Mouse (Mus musculus) urinary bladder, adult 2 months (tissue): ENCODE results near the gene Cnnm2. TPM values are rescaled to one million over a fixed set of nuclear protein-coding genes. Genes with fewer than 3 reads are reported as not detected.

Source experiments
- DNase-seq: peaks from one replicate; pipeline ENCODE4 v3.0.0; 2022; ENCODE audit warnings: low spot score
- polyA plus RNA-seq: library from polyadenylated mRNA; depleted of rRNA; stranded (reverse); fragments of >200 nt; gene quantifications from 2 replicates; pipeline ENCODE4 v1.2.3, GENCODE M21; 2012

Gene Cnnm2
- polyA plus RNA-seq, 1 experiment: 11.9 TPM

DNA sequence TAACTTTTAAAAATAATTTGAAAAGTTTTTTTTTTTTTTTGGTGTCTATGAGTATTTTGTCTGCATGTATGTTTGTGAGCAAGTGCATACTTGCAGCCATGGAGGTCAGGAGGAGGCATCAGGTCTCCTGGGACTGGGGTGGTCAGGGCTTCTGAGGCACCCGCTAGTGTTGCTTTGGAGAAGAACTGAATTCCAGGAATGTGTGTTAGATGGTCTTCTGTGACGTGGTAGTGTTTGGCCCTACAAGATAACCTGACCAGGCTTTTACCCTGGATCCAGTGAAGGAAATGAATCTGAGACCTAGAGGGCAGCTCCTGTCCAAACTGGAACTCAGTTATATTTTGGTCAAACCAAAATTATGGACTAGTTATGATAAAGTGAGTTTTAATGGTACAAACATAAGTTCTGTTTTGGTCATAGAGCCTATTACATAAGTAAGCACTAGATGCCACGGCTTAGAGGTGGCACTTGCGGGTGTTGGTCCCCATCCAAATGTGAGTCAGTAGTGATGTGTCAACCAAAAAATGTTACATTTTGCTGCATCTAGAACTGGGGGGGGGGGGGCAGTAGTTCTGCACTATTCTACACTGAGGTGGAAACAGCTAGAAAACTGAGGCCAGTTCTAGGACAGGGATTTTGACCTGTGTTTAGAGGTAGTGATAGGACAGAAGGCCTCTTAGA is 38.6 kb downstream of the Cnnm2 start:
- no peak for DNase-seq

DNA sequence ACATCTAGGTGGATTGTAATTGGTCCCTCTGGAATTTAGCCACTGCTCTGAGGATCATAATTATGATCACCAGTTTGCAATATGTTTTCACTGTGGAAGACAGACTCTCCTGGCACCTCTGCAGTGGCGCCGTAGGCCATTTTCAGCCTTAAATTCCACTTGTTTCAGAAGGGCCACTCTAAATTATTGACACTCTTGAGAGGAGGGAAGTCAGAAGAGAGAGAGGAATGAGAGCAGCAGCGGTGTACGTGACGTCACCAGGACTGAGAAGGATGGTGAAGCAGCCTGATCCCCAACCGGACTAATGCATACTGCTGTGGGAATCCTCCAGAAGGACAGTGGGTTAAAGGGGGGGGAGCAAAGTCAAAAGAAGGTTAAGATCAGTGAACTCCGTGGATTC is 40.1 kb downstream of the Cnnm2 start:
- DNase-seq: no peak

DNA sequence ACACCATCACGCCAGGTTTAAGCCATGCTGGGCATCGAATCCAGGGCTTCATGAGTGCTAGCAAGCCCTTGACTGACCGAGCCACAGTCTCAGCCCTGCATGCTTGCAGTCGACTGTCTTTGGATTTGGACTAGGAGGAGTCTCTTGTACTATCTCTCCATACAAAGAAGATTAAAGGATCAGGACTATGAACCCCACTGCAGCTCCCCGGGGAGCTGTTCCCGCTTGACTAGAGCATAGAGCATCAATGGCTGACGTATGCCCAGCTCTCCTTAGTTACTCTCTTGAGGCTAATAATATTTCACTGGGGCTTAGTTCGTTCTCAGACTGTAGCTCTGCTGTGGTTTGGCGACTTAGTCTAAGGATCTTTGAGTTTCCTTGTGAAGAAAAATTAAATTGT is 40.9 kb downstream of the Cnnm2 start:
- no peak for DNase-seq

DNA sequence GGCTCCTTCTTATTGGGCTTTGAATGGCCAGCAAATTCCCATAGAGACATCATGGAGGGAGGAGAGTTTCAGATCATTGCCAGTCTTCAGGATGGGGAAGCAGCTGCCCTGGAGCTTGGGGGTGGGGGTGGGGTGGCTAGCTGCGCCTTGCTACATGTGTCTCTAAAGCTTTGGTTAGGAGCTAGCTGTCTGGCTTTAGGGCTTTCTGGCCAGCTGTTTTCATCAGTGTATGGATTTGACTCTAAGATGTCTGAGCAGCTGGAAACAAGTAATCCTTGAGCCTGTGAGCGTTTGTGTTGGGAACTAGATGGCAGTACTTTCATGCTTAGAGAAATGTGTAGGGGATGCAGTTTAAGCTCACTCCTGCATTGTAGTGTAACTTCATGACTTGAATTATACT is 42.3 kb downstream of the Cnnm2 start:
- no peak for DNase-seq

DNA sequence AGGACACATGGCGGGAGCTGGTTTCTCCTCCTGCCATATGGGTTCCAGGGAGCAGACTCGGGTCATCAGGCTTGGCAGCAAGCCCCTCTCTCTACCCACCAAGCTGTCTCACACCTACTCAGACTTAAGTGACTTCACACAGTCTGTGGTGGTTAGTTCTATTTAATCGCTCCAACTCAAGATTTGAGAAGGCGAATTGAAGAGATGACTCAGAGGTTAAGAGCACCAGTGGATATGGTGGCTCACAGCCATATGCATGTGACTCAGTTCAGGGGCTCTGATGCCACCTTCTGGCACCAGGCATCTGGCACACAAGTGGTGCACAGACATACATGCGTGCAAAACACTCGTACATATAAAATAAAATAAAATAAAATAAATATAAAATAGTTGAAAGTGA is 43.4 kb downstream of the Cnnm2 start:
- no peak for DNase-seq

DNA sequence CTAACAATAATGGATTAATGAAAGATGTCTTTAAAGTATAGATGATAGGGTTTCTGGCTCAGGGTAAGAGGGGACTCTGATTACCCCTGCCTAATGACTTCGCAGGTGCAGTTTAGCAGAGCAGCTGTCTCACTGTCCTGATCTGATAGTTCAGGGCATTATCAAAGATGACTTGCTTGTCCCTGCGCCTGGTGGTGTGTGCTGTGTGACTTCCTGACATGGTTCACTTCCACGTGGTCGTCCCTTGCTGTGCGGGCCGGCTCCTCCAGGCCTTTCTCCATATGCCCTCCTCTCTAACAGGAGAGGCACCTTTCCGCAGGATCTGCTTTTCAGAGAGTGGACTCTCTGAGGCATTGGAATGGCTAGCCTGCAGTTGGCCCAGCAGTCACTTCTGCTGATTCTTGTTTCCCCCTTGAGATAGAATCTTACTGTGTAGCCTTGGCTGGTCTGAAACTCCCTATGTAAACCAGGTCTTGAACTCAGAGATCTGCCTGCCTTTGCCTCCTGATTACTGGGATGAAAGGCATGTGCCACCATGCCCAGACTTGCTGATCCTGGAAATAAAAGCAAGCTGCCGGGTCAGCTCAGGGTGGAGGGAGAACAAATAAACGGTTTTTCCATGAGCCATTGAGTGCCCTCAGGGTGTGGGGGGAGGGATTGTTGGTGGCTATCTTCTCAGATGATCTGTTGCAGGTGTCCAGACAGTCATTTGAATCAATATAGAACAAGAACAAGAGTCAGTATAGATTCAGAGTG is 44.7 kb downstream of the Cnnm2 start:
- DNase-seq: no peak

DNA sequence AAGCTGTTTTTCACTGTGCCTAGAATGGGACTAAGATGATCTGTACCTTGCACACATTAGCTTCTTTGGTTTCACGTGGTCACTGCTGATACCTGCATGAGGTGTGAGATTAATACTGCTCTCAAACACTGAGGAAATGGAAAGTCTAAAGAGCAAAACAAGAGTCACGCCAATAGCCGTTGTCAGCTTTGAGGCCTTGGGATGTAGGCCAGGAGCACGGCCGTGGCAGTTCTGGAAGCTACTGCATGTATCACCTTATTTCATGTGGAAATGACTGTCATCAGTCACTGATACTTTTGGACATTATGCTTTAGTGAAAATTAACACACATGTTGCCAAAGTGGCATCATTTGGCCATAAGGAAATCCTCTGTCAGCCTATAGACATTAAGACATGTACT is 46.9 kb downstream of the Cnnm2 start:
- no peak for DNase-seq

DNA sequence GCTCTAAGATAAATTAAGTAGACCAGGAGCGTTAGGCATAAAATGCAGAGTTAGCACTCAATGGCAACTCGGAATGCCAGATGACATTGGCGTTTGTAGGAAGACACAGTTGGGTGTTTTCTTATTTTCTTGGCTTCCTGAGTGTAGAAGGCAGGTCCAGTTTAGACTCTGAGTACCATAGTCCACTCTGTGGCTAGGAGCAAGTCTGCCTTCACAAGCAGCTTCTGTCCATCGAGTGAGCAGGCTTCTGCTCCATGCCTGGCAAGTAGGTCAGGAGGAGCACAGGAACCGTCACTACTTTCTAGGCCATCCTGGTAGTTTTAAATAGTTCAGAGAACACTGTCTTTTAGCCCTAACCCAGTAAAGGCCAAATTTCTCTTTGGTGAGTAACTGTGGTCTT is 47.6 kb downstream of the Cnnm2 start:
- DNase-seq: no peak

DNA sequence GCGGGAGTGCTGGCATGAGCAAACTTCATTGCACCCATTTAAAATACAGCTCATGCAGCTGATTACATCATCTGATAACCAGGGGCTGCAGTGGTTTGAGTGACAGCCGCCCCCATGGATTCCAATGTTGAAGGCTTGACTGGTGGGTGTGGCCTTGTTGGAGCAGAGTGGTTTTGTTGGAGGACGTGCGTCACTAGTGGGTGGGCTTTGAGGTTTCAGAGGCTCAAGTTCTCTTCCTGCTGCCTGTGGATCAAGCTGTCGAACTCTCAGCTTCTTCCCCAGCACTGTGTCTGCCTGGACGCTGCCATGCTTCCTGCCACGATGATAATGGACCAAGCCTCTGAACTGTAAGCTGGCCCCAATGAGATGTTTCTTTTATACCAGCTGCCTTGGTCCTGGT is 57.9 kb downstream of the Cnnm2 start:
- no peak for DNase-seq

DNA sequence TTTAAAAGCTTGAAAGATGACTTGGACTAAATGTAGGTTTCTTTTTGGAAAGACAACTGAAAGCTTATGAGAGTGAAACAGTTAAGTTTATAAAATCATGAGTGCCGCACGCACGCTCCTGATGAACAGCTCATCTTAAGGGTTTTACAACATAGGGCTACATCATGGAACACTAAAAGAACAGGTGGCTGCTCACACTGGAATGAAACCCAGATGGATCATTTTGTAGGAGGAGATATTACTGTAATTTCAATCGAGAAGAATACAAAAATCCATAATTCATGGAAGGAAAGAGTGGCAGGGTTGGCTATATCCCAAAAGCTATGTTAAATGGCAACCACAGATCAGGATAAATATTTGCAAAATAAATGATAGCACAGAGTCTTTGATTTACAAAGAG is 61.1 kb downstream of the Cnnm2 start:
- DNase-seq: no peak

DNA sequence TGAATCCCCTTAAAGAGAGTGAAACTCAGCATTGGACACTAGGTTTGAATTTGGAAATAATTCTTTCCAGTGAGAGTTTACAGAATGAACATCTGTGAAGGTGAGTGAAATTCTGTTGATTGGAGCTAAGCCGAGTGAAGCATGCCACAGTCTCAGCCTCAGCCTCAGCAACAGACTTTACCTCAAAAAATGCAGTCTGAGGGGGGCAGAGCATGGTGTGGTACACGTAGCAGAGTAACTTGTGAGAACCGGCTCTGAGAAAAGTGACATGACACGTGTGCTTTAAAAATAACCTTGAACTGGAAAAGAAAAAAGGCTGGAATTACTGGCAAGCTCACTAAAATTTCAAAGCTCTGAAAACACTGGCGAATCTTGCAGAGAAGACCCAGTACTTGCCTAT is 62.4 kb downstream of the Cnnm2 start:
- DNase-seq: no peak

DNA sequence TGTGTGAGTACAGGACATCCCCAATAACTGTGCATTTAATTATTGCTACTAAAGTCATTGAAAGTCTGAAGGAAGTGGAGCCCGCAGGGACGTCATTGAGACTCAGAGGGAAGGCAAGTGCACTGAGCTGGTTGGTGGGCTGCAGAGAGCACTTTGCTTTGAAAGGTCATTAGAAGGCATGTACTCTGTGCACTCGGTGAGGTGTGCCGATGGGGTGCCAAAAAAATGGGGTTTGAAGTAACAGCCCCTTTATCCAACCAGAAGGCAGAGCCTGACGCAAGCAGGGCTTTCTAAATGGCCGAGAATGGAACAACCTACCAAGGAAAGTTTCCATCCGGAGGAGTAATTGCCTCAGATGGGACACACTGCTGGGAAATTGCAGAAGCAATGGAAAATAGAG is 63.5 kb downstream of the Cnnm2 start:
- DNase-seq: no peak

DNA sequence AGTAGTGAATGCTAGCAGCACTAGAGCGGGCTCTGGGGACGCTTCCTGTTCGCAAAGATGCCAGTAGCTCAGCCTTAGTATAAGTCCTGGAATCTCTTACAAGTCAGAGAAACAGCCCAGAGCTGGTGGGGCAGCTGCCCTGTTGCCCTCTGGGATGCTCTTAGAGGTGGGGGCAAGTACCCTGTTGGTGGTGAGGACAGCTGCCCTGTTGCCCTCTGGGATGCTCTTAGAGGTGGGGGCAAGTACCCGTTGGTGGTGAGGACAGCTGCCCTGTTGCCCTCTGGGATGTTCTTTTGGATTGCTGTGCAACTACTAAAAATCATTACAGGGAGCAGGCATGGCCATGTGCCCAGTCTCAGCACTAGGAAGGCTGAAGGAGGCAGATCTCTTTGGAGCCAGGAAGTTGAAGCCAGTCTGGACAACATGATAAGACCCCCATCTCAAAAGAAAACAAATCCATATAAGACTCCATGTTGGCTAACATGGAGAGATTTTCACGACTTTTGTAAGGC is 66.3 kb downstream of the Cnnm2 start:
- no peak for DNase-seq

DNA sequence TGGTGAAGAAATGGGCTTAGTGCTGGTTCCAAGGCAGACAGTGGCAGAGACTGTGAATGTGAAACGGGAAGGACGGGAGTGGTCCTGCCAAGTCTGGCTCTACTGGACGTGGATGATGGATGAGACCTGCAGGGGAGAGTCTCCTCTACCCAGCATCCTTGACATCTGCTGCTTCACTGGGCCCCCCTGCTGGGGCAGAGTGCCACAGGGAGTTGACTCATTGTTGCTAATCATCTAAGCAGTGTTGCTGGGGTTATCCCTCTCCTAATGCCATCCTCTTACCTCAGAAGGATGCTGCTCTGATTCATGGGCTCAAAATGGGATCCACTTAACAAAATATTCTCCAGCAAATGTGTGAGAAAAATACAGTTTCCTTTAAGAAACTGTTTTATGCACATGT is 67.6 kb downstream of the Cnnm2 start:
- DNase-seq: no peak

DNA sequence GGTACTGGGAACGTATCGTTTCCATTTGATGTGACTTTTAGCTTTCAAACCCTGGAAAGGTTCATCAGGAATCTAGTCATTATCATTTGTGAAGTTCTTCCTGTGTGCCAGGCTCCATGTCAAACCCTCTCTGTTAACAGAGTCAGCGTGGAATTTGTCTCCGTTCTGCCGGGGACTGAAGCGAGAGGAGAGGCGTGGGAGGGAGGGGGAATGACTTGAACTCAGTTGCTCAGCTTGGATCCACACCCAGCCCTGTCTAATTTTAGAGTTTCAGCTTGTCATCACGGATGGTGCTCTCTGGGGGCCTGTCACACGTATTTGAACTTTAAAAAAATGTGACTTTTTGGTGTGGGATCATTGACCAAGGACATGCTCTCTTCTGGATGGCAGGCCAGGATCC is 70.0 kb downstream of the Cnnm2 start:
- no peak for DNase-seq

DNA sequence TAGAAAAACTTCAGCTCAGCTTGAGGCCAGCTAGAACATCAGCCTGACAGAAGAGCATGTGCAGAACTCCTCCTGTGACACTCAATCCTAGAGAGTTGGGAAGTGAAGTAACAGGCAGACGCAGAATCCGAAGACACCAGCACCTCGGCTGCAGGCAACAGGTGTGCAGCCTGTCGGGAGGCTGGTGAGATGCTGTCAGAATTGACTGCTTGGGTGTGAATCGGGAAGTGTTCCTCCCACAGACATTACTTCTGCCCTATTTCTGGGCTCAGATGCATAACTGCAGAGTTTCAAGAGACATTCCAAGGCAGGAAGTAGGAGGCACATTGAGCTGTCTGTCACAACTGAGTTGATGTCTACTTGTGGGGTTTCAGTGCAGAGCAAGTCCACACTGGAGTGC is 72.9 kb downstream of the Cnnm2 start:
- DNase-seq: no peak

DNA sequence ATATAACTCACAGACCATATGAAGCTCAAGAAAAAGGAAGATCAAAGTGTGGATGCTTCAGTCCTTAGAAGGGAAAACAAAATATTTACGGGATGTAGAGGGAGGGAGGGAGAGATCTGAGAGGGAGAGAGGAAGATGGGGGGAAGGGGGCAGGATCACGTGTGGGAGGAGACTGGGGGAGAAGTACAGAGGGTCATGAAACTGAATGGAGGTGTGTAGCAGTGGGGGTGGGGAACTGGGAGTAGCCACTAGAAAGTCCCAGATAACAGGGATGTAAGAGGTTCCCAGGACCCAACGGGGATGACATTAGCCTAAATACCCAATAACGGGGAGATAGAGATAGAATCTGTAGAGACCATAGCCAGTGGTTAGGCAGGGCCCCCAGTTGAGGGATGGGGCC is 73.9 kb downstream of the Cnnm2 start:
- no peak for DNase-seq

DNA sequence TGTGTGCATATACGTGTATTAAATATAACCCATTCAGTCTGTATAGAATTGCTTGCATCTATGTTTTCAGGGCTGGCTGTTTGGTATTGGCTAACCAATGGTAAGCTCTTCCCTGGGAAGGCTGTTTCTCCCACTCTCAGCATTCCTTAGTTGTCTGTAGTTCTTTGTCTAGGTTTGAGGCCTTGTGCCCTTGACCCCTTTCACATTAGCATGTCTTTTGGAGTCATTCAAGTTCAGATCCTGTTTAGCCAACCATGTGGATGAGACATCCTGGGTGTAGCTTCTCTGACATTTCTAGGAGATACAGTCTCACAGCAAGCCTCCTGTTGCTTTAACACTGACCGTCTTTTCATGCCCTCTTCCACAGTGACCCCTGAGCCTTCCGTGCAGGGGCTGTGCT is 74.7 kb downstream of the Cnnm2 start:
- DNase-seq: no peak

DNA sequence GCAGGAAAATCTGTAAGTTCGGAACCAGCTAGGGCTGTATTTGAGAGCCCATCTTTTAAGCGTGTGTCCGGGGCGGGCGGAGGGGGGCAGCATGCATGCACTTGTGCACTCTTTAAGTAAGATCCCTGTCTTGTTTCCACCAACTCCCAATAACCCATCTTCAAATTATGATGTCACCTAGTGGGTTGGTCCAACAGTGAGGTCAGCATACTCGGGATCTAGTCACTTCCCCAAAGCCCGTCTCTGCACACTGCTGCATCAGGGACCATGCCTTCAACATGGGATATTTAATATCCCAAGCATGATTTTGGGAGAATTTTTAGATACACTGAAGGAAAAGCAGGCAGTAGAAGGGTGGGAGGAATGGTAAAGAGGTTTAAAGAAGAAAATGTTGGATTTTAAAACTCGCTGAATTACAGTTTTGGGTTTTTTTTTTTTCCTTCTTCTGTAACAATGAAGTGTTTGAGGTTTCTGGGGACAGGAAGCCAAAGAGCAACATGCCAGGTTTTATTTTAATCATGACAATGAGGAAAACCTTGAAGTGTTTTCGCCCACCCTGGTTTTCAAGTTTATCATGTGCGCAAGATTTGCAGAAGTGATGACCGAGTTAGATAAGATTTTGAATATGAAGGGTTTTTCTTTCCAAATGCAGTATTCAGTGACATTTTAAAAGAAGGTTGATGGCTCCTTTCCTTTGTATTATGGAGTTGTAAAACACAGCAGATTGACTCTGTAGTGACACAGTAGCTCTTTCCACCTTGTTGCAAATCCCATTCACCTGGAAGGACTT is 76.1 kb downstream of the Cnnm2 start:
- DNase-seq: no peak

DNA sequence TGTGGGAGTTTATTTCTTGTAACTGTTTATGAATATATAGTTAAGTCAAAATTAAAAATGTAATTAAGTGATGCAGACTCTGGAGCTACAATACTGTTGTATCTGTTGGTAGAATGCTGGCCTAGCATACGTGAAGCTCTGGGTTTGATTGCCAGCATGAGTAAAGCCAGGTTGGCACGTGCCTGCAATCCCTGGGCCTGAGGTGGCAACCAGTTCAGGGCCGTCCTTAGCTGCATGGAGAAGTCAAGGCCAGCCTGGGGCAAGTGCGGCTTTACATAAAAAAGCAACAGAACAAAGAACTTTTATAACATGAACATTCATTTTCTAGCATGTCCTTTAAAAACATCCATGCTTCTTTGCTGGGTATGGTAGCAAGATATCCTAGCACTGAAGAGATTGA is 79.6 kb downstream of the Cnnm2 start:
- DNase-seq: no peak

DNA sequence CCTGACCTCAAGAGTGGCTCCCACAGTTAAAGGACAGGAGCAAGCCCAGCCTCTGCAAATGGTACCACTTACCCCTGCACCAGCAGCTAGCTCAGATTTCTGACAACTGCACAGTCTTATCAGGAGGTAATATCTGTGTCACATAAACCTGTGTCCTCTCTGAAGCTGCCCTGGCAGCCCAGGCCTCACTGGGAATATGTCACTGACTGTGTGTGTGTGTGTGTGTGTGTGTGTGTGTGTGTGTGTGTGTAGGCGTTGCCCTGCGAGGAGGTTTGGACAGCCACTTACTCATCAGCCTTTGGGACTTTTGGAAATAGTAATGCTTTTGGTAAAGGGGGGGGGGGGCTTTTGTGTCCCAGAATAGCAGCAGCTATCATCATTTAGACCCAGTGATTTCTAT is 81.6 kb downstream of the Cnnm2 start:
- no peak for DNase-seq

DNA sequence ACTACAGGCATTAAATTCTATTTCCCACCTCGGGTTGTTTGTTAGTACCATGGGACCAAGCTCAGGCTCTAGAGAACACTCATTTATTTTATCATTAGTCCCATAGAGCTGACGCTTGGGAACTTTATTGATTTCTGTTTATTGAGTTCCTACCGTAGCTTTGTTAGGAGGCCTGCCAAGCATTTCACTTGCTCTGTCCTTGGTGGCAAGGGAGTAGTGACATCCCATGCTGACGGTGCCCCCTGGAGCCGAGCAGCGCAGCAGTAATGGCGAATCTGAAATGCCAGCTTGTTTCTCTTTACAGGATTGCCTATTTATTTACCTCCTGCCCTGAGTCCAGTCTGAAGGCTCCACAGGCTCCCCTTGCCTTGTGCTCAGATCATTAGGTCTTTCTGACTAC is 84.7 kb downstream of the Cnnm2 start:
- no peak for DNase-seq

DNA sequence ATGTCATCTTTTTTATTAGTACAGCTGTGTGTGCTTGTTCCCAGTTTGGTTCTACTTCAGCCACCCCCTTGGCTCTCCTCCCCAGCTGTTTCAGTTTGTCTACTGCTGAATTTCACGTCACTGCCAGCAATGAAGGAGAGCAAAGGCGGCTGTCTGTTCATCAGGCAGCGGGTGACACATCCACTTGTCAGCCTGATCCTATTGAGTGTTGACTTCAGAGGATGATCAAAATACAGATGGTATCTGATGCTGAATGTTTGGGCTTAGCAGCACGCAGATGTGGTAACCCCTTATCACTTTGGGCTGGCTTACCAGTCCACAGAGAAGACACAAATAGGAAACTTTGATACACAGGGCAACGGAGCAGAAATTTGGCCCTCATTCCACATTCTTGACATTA is 85.1 kb downstream of the Cnnm2 start:
- no peak for DNase-seq
